Mouse (Mus musculus) olfactory bulb, adult 2 months (tissue): Measurements from ENCODE around the gene Adck2.

Source experiments
- CTCF ChIP-seq: fragments of 200-500 bp; IDR thresholded peaks from 2 replicates; pipeline ENCODE4 v1.5.1; 2012; ENCODE audit warnings: low read depth, mild to moderate bottlenecking, low read length, moderate library complexity; ENCODE audit not compliant: insufficient read depth
- POLR2A ChIP-seq: fragments of 200-500 bp; IDR thresholded peaks from 2 replicates; pipeline ENCODE4 v1.6.1; 2012; ENCODE audit warnings: mild to moderate bottlenecking, low read depth, low read length, moderate library complexity; ENCODE audit not compliant: insufficient read depth

- TF ChIP-seq CTCF: no peak
- no peak for TF ChIP-seq POLR2A
Measured at GRCm38 (mm10) chr6:39527337-39527784, 46.3 kb upstream of the Adck2 start.
